ENCODE assay signal across 16 mouse cellular contexts in the genomic region with DNA sequence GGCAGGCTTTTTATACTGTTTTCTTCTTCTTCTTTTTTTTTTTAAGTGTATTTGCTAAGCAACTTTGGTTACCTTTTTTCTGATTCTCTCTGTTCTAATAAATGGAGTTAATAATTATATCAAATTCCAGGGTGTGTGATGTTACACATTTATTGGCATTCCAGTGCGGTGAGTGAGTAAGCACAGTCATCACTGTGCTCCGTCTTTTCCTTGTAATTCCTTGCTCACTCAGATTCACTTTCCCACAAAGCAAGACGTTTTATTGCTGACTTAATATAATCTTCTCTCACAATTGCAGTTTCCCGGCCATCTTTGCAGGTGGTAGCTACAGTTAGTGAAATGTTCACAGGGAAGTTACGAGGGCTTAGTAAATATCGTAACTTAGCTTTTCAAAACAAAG.
"Had no signal": no experiment of that assay in that cellular context is flagged by ENCODE, and none has a peak within 500 bp of the region (broad histone marks: within the 10 kb centered on the region; RNA-seq: fewer than 3 reads in every experiment).

No protein-coding gene starts in this region.

- H3K4me1 ChIP-seq: kidney, embryonic 15.5 days; limb, embryonic 13.5 days; liver, embryonic 15.5 days; midbrain, embryonic 13.5 days; neural tube, embryonic 15.5 days; stomach, embryonic 15.5 days had no signal

- ATAC-seq: inflammation-experienced regulatory T-cells, adult 6 months; lung, postnatal 0 days; midbrain, embryonic 13.5 days had no signal

- H3K4me2 ChIP-seq: kidney, embryonic 15.5 days; limb, embryonic 13.5 days; liver, embryonic 15.5 days; midbrain, embryonic 13.5 days; neural tube, embryonic 15.5 days; stomach, embryonic 15.5 days had no signal

- H3K36me3 ChIP-seq: kidney, embryonic 15.5 days; limb, embryonic 13.5 days; liver, embryonic 15.5 days; midbrain, embryonic 13.5 days; neural tube, embryonic 15.5 days; stomach, embryonic 15.5 days had no signal

- H3K4me3 ChIP-seq: kidney, embryonic 15.5 days; limb, embryonic 13.5 days; liver, embryonic 15.5 days; midbrain, embryonic 13.5 days; neural tube, embryonic 15.5 days; stomach, embryonic 15.5 days had no signal

- H3K9ac ChIP-seq: kidney, embryonic 15.5 days; limb, embryonic 13.5 days; liver, embryonic 15.5 days; midbrain, embryonic 13.5 days; neural tube, embryonic 15.5 days; stomach, embryonic 15.5 days had no signal

- H3K9me3 ChIP-seq: kidney, embryonic 15.5 days; limb, embryonic 13.5 days; liver, embryonic 15.5 days; midbrain, embryonic 13.5 days; neural tube, embryonic 15.5 days; stomach, embryonic 15.5 days had no signal

- H3K27ac ChIP-seq: kidney, embryonic 15.5 days; limb, embryonic 13.5 days; liver, embryonic 15.5 days; midbrain, embryonic 13.5 days; neural tube, embryonic 15.5 days; stomach, embryonic 15.5 days had no signal

- DNase-seq: kidney, postnatal 25 days; layer of hippocampus, adult 9-11 months; lung, adult 2 months; lung, postnatal 36 days; right cerebral cortex, postnatal 4 days; spleen, adult 18-20 months; thymus, adult 2 months; thymus, postnatal 25 days had no signal

- H3K27me3 ChIP-seq: kidney, embryonic 15.5 days; limb, embryonic 13.5 days; liver, embryonic 15.5 days; midbrain, embryonic 13.5 days; neural tube, embryonic 15.5 days; stomach, embryonic 15.5 days had no signal
